Mouse (Mus musculus) G1E-ER4 (cell line): ENCODE results near the gene Gm20498. TPM values are rescaled to one million over a fixed set of nuclear protein-coding genes. Genes with fewer than 3 reads are reported as not detected.
"Not testable (repeated sequence)": the region's sequence is repeated elsewhere in the genome, so short reads cannot be mapped to it uniquely, and the experiment has no call there.

Experiments used
- GATA1 ChIP-seq: IDR thresholded peaks from one replicate; pipeline ENCODE4 v1.8.0; 2012; ENCODE audit warnings: low read length, inconsistent platforms
- polyA plus RNA-seq: library from polyadenylated mRNA; stranded (reverse); fragments of >175 nt; gene quantifications from 2 replicates; pipeline ENCODE4 v1.2.3, GENCODE M21; 2012

The Gm20498 gene
- 28.7 and 68.7 TPM in 2 replicates for polyA plus RNA-seq

DNA sequence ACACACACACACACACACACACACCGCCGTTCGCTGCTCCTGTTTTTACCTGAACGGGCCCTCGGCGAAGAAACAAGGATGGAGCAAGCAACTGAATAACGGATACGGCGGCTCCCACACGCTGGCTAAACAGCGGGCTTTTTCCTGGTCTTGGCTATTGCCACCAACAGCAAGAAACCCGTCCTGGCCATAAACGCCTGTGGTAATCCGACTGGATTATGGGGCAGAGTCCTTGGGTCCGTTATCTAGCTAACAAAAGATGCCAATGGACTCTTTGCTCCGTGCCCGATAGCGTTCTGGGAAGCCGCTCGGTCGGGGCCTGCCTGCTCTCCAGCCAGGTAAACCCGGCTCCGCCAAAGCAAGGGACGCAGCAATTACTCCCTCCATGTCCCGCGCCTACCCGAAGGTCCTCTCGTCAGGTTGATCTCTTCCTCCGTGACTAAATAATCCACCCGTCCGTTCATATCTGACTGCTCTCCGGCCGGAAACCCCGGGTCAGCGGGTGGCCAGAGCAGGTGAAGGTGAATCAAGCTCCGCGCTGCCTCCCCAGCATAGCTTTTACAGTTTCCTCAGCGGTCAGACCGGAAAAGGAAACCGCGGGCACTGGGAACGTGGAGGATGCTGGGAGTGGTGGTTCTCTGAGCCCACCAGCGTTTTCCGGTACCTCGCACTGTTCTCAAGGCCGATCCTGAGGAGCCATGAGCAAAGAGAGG lies at the start of gene Gm20498, which contains the start of gene Synj2bp:
Gene Gm20498 (minus strand): TSS at position 590 of the 713 bp plus-strand sequence.
Gene Synj2bp (minus strand): TSS at position 596 of the 713 bp plus-strand sequence.
- no peak for TF ChIP-seq GATA1

DNA sequence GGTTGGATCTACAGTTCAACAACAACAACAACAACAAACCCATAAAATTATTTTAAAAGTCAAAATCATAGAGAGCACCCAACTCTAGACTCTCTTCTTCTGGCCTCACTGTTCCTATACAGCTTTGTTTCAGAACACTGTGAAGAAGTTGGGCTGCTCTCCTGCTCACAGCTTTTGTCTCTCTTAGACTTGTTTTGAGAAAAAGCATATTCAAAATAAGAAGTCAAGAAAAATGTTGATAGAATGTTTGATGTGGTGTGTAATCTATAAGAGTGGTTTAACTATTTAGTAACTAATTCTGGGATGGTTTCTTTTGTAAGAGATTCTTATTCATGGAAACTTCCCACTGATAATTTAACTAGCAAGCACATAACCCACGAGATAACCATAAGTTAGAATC lies 35.7 kb upstream of the Gm20498 start, which contains the start of gene Adam21:
Gene Adam21 (minus strand): TSS at position 101 of the 400 bp plus-strand sequence.
- no peak for TF ChIP-seq GATA1

DNA sequence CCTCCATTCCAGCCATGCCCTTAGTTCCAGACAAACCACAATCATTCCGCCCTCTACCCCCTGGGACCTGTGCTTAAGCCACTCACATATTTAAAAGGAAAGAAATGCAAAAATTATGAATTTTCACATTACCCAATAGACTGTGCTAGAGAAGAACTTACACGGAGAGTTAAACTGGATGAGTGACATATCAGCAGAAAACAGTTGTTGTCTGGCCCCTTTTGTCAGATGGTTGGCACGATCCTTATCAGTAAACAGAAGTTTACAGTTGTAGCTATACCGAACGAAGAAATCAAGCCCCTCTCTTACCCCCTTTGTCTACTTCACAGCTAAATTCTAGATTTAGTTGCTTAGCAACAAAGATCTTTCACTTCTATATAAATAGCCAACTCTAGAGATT lies 35.2 kb upstream of the Gm20498 start:
- TF ChIP-seq GATA1: peak; percentile 16

DNA sequence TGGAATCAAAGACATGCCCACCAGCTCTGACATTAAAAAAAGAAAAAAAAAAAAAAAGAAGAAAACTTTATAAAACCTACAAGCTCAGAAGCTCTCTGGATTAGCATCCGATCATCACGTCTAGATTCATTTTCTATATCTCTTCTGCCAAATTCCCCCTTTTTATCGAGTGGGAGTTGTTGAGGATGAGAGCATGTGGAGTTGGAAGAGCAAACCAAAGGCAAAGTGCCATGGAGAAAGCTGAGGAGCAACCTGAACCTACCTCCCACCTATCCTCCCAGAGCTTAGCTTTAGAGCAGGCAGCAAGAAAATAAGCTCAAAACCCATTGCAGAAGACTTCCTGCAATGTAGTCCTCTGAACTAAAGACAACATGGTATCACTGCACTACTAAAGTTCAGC lies 31.5 kb upstream of the Gm20498 start:
- TF ChIP-seq GATA1: no peak

DNA sequence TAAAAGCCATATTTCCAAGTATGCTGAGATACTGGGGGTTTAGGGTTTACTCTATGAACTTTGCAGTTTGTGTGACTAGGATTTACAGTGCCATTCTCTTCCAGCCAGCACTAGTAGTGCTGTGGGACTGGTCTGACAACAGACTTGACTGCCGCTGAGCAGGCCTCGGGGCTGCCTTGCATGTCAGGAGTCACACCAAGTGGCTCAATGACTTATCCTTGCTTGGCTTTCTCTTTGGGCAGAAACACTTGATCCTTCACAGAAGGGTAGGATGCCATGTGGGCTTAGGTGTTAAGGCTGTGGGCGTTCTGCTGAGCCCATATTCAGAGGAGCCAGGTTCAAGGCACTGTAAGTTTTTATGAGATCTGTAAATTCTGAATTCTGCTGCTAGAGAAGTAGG lies 16.6 kb upstream of the Gm20498 start:
- TF ChIP-seq GATA1: no peak

DNA sequence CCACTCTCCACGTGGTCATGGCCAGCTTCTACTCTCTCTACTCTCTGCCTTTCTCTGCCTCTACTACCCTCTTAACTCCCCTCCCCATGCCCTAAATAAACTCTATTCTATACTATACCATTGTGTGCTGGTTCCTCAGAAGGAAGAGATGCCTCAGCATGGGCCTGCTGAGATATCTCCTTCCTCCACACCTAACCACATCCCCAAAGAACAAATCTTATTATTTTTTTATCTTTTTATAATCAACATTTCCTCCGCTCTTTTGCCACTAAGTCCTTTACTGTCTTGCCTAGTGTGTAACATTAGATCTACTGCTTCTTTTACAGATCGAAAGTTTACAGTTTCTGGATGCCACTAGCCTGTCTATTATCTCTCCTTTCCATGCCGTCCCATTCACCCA lies 14.5 kb upstream of the Gm20498 start:
- TF ChIP-seq GATA1: no peak

DNA sequence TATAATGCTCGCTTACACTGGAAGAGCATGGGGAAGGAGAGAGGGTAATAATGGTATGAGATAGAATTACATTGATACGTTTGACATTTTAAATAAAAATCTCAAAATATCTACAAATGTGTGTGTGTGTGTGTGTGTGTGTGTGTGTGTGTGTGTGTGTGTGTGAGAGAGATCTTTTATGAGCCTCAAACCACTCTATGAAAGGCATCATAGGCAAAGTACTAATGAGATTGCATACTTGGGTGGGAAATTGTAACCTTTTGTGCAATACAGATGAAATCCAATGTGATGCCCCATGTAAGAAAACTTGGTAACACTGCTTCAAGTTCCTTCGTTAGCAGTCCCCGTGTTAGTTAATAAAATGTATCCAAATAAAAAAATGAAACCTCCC lies 319 bp upstream of the Gm20498 start:
- TF ChIP-seq GATA1: no peak

DNA sequence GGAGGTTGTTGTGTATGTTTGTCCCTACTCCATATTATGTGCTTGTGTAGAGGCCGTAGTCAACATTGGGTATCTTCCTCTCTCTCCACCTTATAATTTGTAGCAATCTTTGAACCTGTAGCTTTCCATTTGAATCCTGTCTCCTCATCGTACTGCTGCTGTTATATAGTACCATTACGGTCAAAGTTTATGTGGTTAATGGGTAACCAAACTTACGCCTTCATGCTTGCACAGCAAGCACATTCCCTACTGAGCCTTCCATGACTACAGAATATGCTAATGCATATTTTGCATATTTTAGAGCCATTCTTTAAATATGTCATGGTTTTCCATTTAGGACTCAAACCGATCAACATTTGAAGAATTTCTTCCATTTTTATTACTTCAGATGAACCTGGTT lies 42.2 kb downstream of the Gm20498 start:
- TF ChIP-seq GATA1: no peak

DNA sequence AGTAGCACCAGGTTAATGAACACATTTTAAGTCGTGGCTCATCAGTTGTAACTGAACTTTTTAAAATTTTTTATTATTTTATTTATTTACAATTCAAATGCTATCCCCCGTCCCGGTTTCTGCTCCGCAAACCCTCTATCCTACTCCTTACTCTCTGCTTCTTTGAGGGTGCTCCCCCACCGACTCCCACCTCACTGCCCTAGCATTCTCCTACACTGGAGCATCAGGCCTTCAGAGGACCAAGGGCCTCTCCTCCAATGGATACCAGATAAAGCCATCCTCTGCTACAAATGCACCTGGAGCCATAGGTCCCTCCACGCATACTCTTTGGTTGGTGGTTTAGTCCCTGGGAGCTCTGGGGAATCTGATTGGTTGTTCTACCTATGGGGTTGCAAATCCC lies 47.4 kb downstream of the Gm20498 start:
- no peak for TF ChIP-seq GATA1

DNA sequence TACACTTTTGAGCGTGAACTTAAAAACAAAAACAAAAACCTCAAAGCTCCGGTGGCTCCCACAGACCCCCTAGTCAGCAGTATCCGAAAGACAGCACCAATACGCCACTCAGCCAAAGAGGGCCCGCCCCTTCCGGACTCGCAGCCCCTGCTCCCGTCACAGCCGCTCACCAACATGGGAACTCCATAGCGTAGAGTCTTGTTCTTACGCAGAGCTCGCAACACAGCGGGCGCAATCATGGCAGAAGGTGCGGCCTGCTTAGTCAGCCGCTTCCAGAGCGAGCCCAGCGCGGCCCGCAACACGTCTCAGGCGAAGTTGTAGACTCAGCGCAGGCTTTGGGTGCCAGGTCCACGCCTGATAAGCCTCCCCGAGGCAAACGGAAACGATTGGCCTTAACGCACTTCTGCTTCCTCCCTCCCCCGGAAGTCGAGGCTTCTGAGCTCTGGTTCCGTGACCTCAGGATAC lies 47.9 kb downstream of the Gm20498 start, which contains the start of gene Cox16:
Gene Cox16 (minus strand): TSS at position 401 of the 465 bp plus-strand sequence.
- no peak for TF ChIP-seq GATA1

DNA sequence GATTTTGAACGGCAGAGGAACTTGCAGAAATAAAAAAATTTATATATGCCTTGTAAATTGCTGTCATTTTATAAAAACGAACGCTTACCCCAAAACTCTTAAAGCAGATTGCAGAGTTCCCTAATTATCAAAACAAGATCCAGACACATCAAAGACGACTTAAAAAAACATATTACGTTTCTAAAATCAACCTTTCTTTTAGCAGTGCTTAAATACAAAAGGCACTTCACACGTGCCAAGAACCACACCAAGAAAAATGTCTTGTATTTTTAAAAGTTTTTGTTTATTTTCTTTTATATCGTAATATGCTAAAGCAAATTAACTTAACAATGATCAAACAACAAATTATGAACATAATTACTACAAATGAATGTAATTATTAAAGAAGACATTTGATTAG lies 48.5 kb downstream of the Gm20498 start:
- TF ChIP-seq GATA1: no peak

DNA sequence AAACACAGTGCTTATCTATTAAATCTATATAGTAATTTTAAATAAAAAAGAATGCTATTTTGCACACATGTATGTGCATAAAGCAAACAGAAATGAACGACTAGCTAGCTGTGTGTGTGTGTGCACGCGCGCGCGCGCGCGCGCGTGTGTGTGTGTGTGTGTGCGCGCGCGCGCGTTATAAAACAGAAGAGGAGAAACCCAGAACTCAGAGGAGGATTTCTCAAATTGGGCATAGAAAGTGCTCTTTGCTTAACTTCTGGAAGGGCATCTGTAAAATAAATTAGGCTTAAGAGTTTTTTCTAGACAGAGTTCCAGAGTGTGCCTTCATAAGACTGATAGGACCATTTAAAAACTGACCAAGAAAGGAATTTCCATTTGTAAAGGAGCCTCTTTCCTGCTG lies 49.0 kb downstream of the Gm20498 start:
- no peak for TF ChIP-seq GATA1

DNA sequence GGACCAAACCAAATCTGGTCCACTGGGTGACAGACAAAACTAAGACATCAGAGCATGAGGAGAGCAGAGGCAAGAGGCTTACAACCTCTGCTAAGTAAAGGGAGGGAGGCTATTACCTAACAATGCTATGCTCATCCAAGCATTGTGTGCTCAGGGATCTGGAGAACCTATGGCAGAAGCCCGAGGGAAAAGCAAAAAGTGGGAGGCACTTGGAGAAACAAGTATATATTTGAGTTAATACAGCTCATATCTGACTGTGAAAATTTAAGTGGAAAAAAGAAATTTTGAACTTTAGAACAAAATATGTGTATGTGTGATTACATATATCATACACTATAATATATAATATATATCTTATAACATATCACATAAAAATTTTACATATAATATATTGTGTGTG lies 110.9 kb downstream of the Gm20498 start, which contains the start of gene Adam4:
Gene Adam4 (minus strand): TSS at position 101 of the 400 bp plus-strand sequence.
- no peak for TF ChIP-seq GATA1

DNA sequence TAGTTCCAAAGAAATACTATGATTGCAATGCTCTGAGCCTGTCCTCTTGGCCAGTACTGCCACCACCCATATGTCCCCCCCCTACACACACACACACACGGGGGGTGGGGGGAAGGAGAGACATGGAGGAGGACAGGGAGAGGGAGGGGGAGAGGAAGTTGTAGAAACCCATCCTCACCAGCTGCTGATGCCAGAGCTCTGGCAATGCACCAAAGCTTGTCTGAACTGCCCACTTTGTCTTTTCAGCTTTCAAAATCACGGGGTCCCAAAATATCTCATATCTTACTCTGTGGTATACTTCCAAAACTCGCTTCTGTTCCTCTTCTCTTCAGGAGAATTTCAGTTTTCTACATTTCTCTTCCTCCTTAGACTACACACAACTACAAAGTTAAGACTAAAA lies 119.5 kb downstream of the Gm20498 start:
- TF ChIP-seq GATA1: no peak

DNA sequence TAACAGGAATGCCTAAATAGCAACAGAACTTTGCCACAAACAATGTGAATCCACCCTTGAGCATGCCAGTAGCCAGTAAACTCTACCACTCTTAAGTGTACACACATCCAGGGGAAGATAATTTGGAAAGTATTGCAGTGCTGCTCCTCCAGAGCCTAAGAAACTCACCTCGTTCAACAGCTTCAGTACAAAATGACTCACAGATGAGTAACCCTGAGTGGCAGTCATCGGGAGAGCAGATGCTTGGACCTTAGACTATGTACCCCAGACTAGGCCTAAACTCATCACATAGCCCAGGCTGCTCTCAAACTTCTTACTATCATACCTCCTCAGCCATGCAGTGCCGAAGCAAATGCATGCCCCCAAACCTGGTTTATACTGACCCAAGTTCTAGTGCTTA lies 123.7 kb downstream of the Gm20498 start:
- TF ChIP-seq GATA1: no peak

DNA sequence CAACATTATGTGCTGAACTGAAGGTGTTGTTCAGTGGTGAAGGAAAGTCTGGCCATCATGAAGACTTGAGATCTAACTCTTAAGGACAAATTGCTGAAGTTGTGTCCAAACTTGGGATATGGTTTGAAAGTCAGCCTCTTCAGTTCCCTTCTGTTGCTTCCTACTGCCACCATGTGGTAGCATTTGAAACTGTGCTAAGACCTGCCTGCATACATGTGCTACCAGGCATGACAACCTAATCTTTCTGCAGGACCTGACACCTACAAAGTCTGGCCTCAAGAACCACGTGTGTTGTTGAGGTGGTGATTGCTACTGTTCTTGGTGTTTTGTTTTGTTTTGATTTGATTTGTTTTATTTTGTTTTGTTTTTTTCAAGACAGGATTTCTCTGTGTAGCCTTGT lies 130.5 kb downstream of the Gm20498 start:
- TF ChIP-seq GATA1: no peak

DNA sequence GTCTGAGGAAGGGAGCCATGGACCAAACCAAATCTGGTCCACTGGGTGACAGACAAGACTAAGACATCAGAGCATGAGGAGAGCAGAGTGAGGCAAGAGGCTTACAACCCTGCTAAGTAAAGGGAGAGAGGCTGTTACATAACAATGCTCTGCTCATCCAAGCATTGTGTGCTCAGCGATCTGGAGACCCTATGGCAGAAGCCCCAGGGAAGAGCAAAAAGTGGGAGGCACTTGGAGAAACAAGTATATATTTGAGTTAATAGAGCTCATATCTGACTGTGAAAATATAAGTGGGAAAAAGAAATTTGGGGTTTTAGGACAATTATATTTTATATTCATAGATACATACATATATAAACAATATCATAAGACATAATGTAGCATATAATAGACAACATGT lies 153.3 kb downstream of the Gm20498 start, which contains the start of gene Gm4787:
Gene Gm4787 (minus strand): TSS at position 101 of the 400 bp plus-strand sequence.
- TF ChIP-seq GATA1: not testable (repeated sequence)
